Mouse (Mus musculus) fibroblast of lung, adult 2 months (primary cell): ENCODE measurements around the gene Gpx1.

Experiments used
- DNase-seq: peaks from one replicate; pipeline ENCODE4 v3.0.0-alpha.2; 2011; ENCODE audit warnings: low read depth

Gene Gpx1

DNA sequence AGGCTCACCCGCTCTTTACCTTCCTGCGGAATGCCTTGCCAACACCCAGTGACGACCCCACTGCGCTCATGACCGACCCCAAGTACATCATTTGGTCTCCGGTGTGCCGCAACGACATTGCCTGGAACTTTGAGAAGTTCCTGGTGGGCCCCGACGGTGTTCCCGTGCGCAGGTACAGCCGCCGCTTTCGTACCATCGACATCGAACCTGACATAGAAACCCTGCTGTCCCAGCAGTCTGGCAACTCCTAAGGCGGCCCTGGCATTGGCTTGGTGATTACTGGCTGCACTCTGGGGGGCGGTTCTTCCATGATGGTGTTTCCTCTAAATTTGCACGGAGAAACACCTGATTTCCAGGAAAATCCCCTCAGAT lies 1.2 kb downstream of the Gpx1 start:
- no peak for DNase-seq

DNA sequence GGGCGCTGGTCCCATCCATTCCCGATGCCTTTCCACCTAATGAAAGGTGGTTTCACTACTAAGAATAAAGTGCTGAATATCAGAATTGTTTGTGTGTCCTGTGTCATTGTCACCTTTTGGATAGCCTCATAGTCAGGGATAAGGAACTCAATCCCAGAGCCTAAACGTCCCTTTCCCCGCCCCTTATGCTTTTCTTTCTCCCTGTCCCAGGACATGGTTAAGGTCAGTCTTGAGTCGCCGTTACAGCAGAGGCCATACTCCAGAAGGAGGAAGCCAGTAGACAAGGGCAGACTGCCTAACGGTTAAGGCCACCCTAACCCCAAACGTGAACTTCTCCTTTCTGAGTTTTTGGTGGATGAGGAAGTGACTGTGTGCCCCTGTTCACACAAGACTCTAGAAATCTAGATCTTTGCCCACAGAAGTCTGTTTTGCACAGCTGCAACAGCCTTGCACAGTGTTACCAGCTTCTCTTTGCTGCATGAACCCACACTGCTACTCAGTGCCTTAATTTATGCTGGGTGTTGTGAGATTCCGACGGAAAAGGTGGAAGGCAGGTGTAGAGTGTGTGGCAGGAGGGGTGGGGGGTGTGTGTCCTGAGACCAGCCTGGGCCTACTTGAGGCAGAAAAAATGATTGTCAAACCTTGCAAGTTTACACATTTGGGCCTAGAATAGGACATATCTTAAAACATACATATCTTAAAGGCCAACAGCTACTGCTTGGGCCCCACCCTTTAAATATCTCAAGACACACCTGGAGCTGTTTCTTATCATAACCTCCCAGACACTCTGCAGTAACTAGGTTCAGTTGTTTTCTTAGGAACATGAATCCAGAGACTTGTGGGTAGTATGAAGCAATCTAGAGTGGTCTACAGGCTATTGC lies 1.8 kb downstream of the Gpx1 start:
- DNase-seq, result no peak

DNA sequence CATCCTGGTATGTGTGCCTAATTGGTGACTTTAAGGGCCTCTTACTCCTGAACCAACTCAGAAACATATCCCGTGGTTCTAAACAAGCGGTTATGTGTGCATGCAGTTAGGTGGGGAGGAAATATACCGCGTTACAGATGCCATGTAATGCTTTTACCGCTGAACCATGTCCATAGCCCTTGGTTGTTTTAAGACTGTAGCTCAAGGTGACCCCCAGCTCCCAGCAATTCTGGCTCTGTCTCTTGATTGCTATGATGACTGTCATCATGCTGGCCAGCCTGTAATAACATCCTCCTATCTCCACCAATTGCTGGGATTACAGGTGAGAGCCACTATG lies 2.4 kb downstream of the Gpx1 start:
- DNase-seq, result no peak

DNA sequence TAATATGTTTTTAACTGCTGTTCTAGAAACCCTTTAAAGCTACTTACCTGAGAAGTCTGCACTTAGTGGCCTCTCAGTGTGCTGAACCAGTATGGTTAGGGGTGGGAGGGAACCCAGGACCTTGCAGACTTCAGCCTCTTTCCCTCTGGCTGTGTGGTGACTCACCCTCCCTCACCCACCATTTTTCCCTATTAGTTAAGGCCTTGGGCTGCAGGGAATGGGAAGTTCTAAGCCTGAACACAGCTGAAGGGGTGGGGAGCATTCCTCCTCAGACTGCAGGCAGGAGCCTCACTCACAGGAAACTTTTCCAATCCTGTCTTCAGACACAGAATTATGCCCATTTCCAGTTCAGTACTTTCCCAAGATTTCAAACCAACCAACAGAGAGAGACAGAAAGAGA lies 3.1 kb downstream of the Gpx1 start:
- DNase-seq, result peak; percentile 61

DNA sequence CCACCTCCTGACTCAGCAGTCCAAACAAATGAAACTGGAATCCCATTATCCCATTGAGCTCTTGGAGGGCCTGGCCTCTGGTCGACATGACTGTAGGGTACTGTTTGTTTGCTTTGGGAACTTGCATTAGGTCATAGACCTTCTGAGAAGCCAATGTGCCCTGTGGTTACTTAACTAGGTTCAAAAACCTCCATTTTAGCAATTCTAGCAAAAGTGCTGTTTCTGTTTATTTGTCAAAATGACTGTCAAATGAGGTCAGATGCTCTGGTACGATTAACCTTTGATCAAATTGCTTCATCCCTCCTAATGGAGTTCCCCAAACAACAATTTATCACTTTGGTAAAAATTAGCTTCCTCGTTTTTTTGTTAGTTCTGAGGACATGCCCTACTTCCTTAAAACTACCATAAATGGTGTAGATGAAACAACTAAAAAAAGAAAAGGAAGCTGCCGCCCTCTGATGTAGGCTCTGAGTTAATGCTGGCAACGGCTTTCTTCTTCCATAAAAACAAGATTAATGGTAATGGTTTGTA lies 3.7 kb downstream of the Gpx1 start:
- DNase-seq, result peak; percentile 65

DNA sequence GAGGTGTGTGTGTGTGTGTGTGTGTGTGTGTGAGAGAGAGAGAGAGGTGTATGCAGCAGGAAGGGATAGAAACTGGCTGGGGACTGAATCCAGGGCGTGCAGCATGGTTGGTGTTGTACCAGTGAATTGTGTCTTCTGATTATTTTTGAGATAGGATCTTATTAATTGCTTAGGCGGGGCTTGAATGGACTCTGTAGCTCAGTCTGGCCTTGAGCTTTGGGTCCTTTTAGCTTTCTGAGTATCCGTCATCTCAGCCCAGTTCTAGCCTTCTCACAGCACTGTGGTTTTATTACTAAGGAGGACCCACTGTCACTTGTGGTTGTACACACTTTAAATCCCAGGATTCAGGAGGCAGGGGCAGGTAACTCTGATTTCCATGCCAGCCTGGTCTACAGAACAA lies 4.6 kb downstream of the Gpx1 start:
- no peak for DNase-seq

DNA sequence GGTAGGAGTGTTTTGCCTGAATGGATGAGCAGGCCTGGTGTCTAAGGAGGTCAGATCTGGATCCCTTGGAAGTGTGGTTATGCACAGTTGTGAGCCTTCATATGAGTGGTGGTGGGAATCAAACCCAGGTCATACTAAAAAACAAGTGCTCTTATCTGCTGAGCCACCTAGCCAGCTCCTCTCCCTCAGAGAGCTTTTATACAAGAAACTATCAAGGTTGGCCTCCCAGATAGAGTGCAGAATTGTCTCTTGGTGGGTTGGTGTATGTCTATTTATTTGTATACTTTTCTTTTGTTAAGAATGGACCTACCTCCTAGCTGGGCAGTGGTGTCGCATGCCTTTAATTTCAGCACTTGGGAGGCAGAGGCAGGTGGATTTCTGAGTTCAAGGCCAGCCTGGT lies 5.1 kb downstream of the Gpx1 start:
- DNase-seq, result no peak

DNA sequence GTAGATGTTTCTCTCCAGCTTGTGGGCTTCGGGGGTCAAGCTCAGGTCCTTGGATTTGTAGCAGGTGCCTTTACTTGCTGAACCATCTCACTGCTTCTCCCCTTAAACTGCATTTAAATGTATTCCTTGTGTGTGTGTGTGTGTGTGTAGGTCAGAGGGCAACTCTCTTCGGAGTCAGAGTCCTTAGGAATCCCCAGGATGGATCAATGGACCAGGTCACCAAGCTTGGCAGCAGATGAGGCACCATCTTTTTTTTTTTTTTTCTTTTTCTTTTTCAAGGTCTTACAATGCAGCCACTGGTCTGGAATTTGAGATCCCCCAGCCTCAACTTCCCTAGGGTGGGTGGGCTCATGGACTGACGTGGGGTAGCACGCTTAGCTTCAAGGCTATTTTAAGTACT lies 5.8 kb downstream of the Gpx1 start:
- DNase-seq, result no peak

DNA sequence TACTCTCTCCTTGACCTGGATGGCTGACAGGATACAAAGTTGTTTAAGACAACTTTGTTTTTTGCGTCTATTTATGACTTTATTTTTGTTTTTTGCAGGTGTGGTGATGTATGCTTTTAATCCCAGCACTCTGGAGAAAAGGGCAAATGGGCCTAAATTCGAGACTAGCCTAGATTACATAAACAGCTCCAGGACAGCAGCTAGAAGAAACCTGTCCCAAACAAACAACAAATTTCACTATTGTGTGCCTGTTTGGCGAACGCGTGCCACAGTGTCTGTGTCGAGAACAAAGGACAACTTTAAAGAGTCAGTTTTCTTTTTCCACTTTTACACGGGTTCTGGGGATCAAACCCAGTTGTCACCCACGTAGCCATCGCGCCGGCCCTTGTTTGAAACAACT lies 8.3 kb downstream of the Gpx1 start:
- peak; percentile 13 for DNase-seq

DNA sequence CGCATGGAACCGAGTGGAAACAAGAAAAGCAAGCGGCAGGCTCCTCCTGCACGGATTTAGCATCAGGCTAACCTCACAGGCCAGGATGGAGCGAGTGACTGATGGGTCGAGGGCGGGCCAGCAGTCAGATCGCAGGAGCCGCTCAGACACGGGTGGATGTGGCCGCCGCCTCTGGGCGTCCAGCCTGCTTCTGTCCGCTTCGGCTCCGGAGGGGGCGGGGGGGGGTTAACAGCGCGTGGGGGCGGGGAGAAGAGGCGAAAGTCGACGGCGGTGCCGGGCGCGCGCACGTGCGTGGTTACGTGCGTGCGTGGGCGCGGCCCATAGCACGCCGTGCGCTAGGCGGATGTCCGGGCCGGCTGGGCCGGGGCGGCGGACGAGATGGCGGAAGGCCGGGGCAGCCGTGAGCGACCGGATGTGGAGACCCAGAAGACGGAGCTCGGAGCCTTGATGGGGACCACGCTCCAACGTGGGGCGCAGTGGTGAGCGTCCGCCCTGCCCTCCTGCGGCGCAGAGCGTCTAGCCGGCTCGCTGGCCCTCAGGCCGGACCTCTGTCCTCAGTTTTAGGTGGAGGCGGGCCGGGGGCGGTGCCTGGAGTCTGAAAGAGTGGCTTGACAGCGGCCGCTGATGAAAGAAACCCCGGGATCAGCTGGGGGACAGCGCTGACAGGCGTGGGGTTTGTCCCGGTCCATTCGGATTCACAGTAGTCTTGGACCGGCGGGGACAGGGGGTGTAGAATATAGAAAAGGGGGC lies 9.0 kb downstream of the Gpx1 start, which contains the start of gene Usp4:
Gene Usp4, plus strand, starts transcription at position 314 of the 750 bp plus-strand sequence.
- DNase-seq, result peak; percentile 72

DNA sequence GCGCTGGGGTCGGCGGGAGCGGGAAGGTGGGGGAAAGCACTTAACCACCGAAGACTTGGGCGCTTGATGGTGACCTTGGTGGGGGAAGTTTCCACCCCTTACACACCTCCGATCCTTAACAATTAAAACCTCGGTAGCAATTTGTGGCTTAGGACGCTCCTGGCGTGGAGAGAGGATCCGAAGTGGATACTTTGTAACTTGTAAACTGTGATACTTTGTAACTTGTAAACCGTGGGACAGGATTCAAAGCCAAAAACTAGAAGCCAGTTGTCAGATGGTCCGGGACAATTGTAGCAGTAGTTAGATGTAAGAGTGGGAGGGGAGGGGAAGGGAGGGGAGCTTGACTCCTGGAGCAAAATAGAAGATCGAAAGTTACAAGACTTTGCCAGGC lies 9.6 kb downstream of the Gpx1 start:
- no peak for DNase-seq

DNA sequence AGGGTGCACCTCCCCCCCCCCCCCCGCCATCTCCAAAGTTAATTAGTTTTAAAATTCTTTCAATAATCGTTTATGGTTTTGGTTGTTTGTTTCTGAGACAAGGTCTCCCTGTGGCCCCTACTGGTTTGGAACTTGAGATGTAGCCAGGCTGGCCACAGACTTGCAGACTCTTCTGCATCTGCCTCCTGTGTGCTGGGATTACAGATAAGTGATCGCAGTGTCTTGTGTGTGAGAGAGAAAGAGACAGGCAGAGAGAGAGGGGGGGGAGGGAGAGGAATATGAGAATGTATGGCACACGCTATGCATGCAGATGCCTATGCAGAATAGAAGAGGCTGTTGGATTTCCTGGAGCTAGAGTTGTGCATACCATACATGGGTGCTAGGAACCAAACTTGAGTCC lies 11.0 kb downstream of the Gpx1 start:
- DNase-seq, result no peak

DNA sequence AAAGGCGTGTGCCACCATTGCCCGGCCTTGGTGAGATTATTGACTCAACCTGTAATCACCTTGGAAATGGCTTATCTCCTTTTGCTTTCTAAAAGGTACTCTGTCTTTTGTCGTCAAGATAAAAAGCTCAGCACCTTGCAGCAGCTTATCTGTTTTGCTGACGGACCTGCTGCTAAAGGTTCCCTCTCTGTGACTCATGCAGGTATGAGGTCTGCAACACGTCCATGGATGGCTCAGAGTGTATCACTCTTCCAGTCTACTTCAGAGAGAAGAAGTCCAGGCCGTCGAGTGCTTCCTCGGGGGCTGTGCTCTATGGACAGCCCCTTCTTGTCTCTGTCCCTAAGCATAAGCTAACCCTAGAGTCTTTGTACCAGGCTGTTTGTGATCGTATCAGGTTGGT lies 39.5 kb downstream of the Gpx1 start:
- DNase-seq, result no peak

DNA sequence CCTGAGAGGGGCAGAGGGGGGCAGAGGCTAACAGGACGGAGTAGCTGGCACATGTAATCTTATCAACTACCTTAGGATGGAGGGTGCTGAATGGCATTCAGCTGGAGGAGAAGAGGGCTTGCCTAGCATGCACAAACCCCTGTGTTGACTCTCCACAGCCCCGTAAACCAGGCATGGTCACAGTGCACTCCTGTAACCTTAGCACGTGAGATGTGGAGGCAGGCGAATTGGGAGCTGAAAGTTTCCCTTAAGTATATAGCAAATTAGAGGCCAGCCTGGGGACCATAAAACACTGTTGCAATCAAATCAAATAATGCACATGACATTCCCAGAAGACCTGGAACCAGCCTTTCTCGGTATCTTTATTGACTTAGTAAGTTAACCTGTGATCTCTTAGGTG lies 40.0 kb downstream of the Gpx1 start:
- DNase-seq, result no peak

DNA sequence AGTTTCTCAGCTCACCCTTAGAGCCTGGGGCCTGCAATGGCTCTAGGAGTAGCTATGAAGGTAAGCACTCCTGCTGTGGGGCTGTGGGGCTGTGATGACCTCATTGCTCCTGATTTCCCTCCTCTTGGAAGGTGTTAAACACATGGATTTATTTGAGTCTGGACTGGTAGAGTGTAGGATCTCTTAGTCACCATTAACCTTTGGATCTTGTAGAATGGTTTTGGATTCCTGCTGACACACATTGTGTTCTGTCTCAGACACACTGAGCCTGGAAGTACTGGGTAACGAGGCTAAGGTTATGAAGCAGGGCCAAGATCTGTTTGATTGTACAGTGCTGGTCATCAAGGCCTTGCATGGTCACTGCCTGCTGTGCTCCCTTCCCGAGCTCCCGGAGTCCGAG lies 40.6 kb downstream of the Gpx1 start:
- no peak for DNase-seq

DNA sequence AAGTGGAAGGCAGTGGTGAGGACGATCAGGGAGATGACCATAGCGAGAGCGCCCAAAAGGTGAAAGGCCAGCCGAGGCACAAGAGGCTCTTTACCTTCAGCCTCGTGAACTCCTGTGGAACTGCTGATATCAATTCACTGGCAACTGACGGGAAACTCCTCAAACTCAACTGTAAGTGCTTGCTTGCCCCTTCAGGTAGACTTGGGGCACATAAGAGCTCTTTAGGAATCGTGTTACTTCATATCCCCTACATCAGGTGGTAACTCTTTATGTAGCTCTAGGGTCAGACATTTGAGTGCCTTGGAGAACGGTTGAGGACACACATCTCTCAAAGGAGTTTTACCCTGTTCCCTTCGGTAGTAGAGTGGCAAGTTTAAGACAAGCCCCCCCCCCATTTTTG lies 42.7 kb downstream of the Gpx1 start:
- no peak for DNase-seq

DNA sequence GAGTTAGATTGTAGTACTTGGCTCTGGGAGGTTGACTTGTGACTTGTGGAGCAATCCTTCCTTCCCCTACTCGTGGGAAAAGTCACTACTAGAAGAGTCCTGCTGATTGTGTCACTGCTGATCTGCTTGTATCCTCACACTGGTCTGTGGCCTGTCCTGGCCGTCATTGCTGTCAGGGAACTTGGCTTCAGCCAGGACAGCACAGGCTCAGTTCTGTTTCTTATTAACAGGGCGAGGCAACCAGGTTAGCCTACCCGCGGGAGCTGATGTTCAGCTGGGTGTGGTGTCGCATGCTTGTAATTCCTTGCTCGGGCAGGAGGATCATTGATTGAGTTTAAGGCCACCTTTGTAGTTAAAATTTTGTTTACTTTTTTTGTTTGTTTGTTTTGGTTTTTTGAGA lies 46.3 kb downstream of the Gpx1 start:
- DNase-seq, result no peak

DNA sequence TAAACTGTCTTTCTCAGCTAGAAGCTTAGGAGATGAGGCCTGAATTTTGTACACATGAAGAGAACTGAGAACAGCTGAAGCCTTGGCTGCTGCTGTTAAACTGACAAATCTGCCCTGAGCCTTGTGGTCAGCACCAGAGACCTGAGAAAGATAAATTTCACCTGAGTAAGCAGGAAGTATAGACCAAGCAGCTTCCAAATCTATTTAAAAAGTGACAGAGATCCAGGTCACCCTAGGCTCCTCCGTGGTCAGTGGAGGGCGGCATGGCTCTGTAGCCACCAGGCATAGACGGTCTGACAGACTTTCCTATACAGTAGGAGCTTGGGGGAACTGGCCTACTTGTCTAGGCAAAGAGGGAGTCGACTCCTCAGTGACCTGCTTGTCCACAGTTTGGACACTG lies 48.1 kb downstream of the Gpx1 start:
- DNase-seq, result no peak

DNA sequence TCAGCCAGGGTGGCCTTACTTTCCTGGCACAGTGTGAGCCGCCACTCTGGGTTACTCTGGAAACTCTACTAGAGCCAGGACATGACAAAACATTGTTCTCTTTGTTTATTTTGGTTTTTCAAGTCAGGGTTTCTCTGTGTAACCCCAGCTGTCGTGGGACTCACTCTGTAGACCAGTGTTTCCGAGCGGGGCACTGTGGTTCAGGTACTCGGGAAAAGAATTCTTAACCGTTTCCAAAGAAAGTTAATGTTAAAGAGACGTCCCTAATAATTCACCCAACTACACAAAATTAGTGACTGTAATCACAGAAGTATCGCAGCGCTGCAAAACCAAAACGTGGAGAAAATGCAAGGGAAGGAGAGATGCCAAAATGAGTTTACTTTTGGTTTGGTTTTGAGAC lies 49.9 kb downstream of the Gpx1 start:
- DNase-seq, result no peak

DNA sequence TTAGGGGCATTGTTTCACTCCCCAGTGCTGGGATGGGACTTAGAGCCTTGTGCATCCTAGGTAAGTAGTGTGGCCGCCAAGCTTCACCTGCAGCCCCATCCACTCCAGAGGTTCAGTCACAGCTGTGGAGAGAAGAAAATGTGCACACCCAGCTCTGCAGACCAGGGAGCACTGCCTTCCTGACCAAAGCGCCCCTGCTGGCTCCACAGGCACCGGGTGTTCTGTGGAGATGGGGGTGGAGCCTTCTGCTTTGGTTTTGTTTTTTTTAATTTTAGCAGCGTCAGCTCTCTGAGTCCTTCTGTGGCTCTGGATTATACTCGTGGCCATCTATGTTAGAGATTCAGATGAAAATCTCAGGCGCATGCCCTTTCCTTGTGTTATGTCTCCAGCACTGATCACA lies 50.5 kb downstream of the Gpx1 start:
- DNase-seq, result no peak
